Mouse (Mus musculus): ENCODE data around the gene Nf1. TPM values are rescaled to one million over a fixed set of nuclear protein-coding genes. Genes with fewer than 3 reads are reported as not detected.

The Nf1 gene
- total RNA-seq, 2 experiments from 2014 or later, result 118 to 122 TPM

GRCm38 (mm10) chr11:79327106-79327505, 12.4 kb upstream of the Nf1 start:
- no peak for DNase-seq (ENCODE audit: low spot score in 2 of 2)

GRCm38 (mm10) chr11:79328060-79328459, 11.4 kb upstream of the Nf1 start:
- no peak for DNase-seq (ENCODE audit: low spot score in 2 of 2)

GRCm38 (mm10) chr11:79329585-79329984, 9.9 kb upstream of the Nf1 start:
- DNase-seq (ENCODE audit: low spot score in 2 of 2), result no peak

GRCm38 (mm10) chr11:79335077-79335476, 4.4 kb upstream of the Nf1 start:
- DNase-seq (ENCODE audit: low spot score in 2 of 2), result no peak

- DNase-seq (ENCODE audit: low spot score in 2 of 2), result no peak
These were observed 2.7 kb upstream of the Nf1 start for GRCm38 (mm10) chr11:79336722-79337267.

GRCm38 (mm10) chr11:79338621-79339020, 872 bp upstream of the Nf1 start:
- DNase-seq (ENCODE audit: low spot score in 2 of 2), result no peak

- DNase-seq (ENCODE audit: low spot score in 2 of 2), result peak; percentile 25 to 43
These were observed 602 bp downstream of the Nf1 start for GRCm38 (mm10) chr11:79339808-79340781.

- no peak for DNase-seq (ENCODE audit: low spot score in 2 of 2)
These were observed 17.5 kb downstream of the Nf1 start for GRCm38 (mm10) chr11:79356995-79357394.

GRCm38 (mm10) chr11:79357397-79357796, 17.9 kb downstream of the Nf1 start:
- DNase-seq (ENCODE audit: low spot score in 2 of 2), result no peak

GRCm38 (mm10) chr11:79364956-79365355, 25.5 kb downstream of the Nf1 start:
- DNase-seq (ENCODE audit: low spot score in 2 of 2), result no peak

- no peak for DNase-seq (ENCODE audit: low spot score in 2 of 2)
These were observed 26.8 kb downstream of the Nf1 start for GRCm38 (mm10) chr11:79366284-79366683.

- DNase-seq (ENCODE audit: low spot score in 2 of 2), result no peak
These were observed 33.5 kb downstream of the Nf1 start for GRCm38 (mm10) chr11:79373031-79373430.

- DNase-seq (ENCODE audit: low spot score in 2 of 2), result peak; percentile 94
These were observed 58.8 kb downstream of the Nf1 start for GRCm38 (mm10) chr11:79398336-79398735.

- DNase-seq (ENCODE audit: low spot score in 2 of 2), result no peak
These were observed 64.3 kb downstream of the Nf1 start for GRCm38 (mm10) chr11:79403625-79404319.

- DNase-seq (ENCODE audit: low spot score in 2 of 2), result no peak
These were observed 74.4 kb downstream of the Nf1 start for GRCm38 (mm10) chr11:79413761-79414513.

GRCm38 (mm10) chr11:79422496-79422895, 83.0 kb downstream of the Nf1 start:
- no peak for DNase-seq (ENCODE audit: low spot score in 2 of 2)

GRCm38 (mm10) chr11:79426571-79426970, 87.1 kb downstream of the Nf1 start:
- DNase-seq (ENCODE audit: low spot score in 2 of 2), result no peak

- DNase-seq (ENCODE audit: low spot score in 2 of 2), result peak in 1 of 2 experiments; percentile 23
These were observed 88.1 kb downstream of the Nf1 start for GRCm38 (mm10) chr11:79427638-79428037.

GRCm38 (mm10) chr11:79435252-79435651, 95.8 kb downstream of the Nf1 start:
- DNase-seq (ENCODE audit: low spot score in 2 of 2), result no peak

GRCm38 (mm10) chr11:79448361-79448760, 108.9 kb downstream of the Nf1 start:
- DNase-seq (ENCODE audit: low spot score in 2 of 2), result no peak

GRCm38 (mm10) chr11:79452966-79453365, 113.5 kb downstream of the Nf1 start:
- no peak for DNase-seq (ENCODE audit: low spot score in 2 of 2)

Data from layer of hippocampus, postnatal 10 days (tissue).